Mouse (Mus musculus): Measurements from ENCODE around the gene Gm49776.
"Not testable (repeated sequence)": the region's sequence is repeated elsewhere in the genome, so short reads cannot be mapped to it uniquely, and the experiment has no call there.

Gm49776 gene

DNA sequence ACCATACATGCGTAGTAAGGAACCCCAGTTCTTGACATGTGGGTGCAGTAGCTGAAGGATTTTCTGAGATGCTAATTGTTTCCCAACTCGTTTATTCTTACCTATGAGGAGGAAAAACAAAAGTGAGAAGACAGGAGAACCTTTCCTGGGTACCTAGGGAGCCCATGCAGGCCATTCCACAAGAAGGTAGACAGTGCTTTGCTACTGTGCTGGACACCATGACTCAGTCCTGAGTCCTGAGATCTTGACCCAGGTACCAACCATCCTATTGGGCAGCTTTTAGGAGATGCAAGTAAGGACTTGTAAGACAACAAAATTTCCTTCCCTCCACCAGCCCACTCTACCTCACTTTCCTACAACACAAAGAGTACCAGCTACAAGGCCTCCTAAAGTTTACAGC is at the start of gene Gm49776:
Gene Gm49776 (minus strand): TSS at position 101 of the 400 bp plus-strand sequence.
- in situ Hi-C loops (cut with MboI, MseI): no loop called here

DNA sequence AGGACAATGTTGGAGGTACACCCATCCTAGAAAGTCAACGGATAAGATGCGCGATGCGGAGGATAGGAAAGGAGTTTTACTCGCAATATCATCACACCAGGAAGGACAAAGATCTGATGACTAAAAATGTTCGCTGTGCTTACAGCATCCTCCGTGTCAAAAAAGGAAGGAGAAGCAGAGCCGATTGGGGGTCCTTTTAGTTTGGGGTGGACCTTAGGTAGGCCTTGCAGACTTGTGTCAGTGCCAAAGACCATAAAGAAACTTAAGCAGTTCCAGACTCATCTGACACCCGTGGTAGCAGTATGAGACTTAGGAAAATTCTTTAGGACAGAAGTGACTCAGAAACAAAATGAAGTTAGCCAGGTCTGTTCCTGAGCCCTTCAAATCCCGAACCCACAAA is 31.5 kb upstream of the Gm49776 start:
- in situ Hi-C loops (cut with MboI, MseI): not testable (repeated sequence)

DNA sequence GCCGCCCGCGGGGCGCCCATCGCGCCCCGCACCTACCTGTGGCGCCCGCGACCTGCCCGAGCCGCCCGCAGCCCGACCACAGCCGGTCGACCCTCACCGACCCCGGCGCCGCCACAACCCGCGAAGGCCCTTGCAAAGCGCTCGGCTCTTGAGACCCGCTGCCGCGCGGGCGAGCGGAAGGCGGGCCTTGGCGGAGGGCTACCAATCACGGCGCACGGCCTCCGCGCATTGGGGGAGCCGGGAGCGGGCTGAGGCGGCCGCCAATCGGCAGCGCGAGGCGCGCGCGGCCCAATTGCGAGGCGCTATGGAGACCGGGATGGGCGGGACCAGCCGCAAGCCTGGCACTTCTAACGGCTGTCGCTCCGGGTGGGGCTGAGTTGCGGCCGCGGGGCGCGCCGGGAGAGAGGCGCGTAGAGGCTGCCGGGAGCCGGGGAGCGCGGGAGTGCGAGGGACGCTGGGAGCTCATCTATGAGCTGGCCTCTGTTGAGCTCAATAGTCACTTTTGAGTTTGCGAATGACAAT is 31.0 kb upstream of the Gm49776 start, which contains the start of gene Dgcr8:
Gene Dgcr8 (minus strand): TSS at position 180 of the 522 bp plus-strand sequence.
- in situ Hi-C loops (cut with MboI, MseI): no loop called here

DNA sequence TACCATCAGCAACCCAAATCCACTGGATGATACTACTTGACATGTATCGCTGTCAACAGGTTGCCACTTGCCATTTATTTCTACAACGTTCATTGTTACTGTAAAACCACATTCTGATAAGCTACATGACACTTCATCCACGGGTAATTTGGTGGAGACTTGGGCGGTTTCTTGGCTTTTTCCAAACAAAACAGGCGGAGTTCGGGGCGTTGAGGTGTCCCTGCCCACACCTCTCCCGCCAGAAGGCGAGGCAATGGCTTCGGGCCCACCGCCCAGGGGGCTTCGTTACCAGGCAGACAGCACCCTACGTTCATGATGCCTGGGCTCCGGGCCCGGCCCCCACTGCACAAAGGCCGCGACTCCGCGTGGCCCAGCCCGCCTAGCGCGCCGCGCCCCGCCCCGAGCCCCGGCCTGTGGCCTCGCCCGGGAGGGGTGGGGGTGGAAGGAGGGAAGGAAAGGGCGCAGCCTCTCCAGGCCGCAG is 30.5 kb upstream of the Gm49776 start:
- in situ Hi-C loops (cut with MboI, MseI): no loop called here

DNA sequence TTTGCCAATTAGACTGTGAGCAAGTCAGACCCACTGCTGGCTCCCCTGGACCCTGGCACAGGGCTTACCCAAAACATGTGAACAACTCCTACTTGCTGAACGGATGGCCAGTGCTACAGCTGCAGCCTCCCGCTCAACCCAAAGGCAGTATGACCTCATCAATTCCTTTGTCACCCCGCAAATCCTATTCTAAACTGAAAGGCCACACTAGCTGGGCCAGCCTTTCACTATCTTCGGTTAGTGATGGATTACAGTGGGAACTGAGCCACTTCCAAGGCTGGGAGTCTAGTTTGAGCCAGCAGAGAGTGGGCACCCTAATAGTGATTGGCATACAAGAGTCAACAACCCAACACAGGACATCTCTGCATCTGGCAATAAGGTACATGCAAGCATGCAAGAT is 30.0 kb upstream of the Gm49776 start:
- in situ Hi-C loops (cut with MboI, MseI): no loop called here

DNA sequence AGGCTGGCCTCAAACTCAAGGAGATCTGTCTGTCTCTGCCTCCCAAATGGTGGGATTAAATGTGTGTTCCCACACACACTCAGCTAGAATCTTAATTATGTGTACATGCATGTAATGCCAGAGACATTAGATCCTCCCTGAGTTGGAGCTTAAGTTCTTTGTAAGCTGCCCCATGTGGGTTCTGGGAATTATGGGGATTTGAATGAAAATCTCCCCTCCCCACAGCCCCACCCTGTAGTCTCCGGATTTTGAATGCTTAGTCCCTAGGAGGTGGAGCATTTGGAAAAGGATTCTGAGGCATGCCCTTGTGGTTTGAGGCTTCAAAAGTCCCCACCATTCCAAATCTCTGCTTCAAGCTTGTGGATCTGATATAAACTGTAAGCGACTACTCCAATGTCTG is 17.0 kb upstream of the Gm49776 start:
- in situ Hi-C loops (cut with MboI, MseI): no loop called here

DNA sequence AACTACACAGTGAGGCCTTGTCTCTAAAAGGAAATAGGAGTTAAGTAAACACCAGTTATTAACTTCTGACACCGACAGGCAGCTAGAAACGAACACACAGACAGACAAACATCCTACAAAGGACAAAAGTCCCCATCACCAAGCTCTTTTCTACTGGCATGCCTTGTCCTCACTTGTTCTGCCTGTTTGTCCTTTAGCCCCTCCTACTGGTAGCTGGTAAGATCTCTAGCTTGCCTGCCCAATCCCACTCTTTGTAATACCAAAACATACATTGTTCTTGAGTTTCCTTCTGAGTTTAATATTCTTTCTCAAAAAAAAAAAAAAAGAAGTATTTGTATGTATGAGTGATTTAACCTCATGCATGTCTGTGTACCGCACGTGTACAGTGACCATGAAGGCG is 10.1 kb upstream of the Gm49776 start:
- in situ Hi-C loops (cut with MboI, MseI): no loop called here

DNA sequence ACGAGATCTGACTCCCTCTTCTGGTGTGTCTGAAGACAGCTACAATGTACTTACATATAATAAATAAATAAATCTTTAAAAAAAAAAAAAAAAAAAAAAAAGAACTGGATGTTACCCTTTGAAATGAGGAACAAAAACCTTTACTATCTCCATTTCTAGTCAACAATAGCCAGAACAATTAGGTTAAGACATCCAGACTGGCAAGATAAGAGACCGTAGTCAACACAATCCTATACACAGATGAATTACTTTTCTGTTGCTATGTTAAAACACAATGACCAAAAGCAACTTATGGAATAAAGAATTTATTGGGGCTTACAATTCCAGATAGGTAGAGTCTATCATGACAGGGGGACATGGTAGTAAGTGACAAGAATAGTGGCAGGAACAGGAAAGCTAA is 6.9 kb upstream of the Gm49776 start:
- in situ Hi-C loops (cut with MboI, MseI): no loop called here

DNA sequence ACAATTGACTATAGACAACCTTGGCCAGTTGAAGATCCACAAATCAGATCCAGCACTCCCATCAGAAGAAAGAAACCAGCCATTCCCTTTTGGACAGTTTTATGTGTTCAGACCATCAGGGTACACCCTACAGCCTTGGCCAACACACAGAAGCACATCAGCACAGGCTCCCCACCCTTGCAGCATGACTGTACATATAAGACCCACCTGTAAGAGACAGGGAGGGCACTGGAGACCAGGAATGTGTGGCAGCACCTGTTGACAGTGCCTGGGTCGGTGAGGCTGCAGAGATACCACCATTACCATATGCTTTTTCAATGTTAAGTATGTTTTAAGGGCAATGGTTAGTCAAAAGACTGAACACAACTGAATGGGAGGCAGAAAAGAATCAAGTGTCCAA is 4.3 kb downstream of the Gm49776 start:
- in situ Hi-C loops (cut with MboI, MseI): no loop called here

DNA sequence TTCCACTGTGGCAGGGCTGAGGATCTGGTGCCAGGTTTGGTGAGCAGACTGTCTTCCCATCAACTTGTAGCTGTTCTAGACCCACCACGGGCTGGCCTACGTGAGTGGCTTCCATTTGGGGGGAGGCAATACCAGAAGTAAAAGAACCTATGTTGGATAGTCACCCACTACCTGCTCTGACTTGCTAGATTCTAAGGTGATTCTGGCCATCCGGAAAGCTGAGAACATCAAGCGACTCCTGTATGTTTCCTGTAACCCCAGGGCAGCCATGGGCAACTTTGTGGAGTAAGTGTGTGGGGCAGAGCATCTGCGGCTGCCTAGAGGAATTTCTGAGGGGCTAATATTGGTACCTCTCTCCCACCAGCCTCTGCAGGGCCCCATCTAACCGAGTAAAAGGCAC is 5.4 kb downstream of the Gm49776 start:
- in situ Hi-C loops (cut with MboI, MseI): no loop called here

DNA sequence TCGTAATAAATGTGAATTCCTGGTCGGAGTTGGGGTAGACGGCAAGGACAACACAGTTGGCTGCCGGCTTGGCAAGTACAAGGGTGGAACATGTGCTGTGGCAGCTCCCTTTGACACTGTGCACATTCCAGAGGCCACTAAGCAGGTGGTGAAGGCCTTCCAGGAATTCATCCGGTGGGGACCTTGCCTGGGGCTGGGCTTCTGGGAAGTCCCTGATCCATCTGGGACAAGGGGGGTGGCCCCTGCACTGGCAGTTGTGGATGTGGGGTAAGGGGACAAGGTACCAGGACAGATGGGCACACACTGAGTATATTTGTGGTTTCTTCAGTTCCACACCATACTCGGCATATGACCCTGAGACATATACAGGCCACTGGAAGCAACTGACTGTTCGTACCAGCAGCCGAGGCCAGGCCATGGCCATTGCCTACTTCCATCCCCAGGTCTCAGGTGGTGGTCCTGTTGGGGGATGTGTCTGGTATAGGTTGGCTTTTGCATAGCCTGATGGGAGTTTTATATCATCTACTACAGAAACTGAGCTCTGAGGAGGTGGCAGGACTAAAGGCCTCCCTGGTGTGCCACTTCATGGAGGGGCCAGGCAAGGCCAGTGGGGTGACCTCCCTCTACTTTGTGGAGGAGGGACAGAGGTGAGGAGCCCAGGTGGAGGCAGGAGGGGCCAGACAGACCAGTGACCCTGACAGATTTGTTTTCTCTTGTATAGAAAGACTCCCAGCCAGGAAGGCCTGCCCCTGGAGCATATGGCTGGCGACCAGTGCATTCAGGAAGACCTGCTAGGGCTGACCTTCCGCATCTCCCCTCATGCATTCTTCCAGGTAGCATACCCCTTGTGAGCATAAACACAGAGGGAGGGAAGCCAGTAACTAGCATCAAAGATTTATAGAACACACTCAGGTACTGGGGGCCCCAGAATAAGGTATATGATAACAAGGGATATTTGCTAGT is 7.0 kb downstream of the Gm49776 start:
- in situ Hi-C loops (cut with MboI, MseI): no loop called here

DNA sequence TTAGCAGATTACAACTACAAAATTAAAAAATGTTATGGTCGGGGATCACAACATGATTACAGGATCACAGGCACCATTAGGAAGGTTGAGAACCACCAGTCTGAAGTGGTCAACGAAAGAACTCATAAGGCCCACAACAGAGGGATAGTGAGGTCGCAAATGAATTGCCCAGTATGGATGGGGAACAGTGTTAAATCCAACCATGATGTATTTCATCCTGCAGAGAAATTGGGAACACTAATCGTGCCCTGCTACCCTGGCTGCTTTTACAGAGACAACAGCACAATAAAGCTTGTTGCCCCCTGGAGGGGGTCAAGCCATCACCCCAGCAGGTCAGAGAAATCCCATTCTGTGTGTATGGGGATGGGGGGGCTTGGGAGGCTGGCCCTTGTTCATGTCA is 7.9 kb downstream of the Gm49776 start:
- in situ Hi-C loops (cut with MboI, MseI): no loop called here

DNA sequence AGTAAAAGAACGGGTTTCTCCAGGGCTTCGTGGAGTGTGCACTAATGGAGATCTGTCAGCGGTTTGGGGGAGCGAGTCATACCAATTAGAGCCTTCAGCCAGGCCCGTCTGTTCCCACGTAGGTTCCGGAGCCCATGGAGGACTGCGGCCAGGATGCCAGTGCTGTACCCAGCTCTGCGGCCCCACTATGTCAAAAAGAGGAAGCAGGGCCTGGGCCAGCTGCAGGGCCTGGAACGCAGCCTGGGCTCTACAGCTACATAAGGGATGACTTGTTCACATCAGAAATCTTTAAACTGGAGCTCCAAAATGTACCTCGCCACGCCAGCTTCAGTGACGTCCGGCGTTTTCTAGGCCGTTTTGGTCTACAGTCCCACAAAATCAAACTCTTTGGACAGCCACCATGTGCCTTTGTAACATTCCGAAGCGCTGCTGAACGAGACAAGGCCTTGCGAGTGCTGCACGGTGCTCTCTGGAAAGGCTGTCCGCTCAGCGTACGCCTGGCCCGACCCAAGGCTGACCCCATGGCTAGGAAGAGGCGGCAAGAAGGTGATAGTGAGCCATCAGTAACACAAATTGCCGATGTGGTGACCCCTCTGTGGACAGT is 8.7 kb downstream of the Gm49776 start:
- in situ Hi-C loops (cut with MboI, MseI): loop anchor here (10.0 kb wide), 1 partner anchor 725 kb away; no protein-coding TSS in a partner anchor

DNA sequence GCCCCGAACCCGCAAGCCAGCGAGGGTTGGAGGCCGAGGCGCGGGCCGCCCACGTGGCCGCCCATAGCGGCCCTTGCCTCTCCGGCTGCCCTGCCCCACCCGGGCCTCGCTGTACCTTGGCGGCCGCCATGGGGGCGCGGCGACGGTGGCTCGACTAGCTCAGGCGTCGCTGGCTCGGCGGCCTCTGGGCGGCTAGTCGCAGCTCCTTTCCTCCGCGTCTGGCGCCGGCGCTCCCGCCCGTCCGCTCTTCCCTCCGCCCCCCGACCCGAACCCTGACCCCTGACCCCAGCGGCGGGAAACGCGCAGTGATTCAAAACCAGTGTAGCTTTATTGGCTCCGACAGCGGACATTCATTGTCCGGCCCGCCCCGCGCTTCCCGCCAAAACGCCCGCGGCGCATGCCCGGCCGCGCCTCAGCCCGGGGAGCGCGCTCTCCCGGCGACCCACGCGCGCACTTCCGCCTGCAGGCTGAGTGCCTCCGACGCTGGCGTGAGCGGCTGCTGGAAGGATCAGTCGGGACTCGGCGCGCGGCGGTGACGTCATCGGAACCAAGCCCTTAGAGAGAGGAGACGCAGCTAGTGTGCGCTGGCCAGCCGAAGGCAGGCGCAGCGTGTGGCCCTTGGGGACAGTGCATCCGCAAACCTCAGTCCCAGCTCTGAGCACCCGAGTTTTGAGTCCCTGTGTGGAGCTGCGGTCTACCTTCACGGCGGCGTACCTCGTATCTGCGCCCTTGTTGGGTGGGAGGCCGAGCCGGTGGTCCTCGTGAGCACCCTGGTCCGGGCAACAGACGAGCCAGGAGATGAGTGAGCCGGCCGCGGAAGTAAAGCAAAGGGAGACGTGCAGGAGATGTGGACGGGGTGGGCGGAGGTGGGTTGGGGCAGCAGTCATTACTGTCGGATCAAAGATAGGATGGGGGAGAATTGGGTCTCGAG is 9.4 kb downstream of the Gm49776 start, which contains the start of the genes Trmt2a and Ranbp1:
Gene Trmt2a (plus strand): TSS at position 247 of the 931 bp plus-strand sequence.
Gene Ranbp1 (minus strand): TSS at position 300 of the 931 bp plus-strand sequence.
- in situ Hi-C loops (cut with MboI, MseI): loop anchor here (10.0 kb wide), 1 partner anchor 724 kb away; no protein-coding TSS in a partner anchor

DNA sequence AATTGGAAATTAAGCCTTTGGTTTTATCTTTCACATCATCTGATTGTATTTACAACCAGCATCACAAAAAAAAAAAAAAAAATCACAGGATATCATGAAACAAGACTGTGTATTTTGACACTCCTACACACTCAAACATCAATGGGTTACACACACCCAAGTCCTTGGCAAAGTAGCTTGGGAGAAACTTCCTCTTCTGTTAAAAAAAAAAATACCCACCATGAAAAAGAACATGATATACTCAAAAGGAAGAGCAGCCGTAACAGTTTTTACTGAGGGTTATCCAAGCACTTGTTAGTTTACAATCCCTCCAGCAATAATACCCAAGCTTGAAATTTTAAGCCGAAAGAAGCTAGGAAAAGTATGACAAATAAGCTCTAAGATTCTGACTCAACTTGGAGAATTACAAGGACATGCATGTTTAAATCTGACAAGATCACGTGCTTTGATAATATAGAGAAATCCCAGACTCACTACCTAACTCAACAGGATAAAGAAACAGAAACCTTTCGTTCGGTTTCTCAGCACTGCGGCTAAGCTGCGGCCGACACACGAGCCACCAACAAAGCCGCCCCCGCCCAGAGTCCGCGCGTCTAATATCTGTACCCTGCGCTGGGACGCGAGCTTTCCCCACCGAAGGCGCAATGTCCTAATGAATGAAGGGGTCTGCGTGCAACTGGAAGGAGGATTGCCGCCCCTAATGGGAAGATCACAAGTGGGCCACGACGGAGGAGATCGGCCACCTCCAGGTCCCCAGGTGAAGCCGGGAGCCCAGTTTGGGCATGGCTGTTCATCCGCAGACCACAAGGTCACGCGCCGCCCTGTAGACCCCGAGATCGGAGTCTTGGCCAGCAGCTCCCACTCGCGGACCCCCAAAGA is 10.4 kb downstream of the Gm49776 start:
- in situ Hi-C loops (cut with MboI, MseI): loop anchor here (10.0 kb wide), 1 partner anchor 723 kb away; no protein-coding TSS in a partner anchor

DNA sequence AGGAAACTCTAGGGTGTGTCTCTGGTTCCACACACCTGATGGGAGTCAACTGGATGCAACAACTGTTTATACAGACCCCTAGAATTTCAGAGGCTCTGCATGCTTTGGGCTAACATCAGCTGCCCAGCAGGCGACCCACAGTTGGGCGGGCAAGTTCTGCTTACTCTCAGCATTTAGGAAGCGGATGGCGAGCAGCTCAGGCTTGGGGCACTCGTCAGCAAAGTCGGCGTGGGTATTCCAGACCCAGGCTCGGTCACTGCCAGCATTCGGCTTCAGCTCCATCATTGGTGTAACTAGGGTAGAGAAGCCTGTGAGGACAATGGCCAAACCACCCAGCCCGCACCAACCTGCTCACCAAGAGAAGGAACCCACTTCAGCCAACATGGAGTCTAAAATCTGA is 16.5 kb downstream of the Gm49776 start:
- in situ Hi-C loops (cut with MboI, MseI): loop anchor here (5.0 to 10.0 kb wide), 2 partner anchors 41 to 717 kb away; no protein-coding TSS in a partner anchor

DNA sequence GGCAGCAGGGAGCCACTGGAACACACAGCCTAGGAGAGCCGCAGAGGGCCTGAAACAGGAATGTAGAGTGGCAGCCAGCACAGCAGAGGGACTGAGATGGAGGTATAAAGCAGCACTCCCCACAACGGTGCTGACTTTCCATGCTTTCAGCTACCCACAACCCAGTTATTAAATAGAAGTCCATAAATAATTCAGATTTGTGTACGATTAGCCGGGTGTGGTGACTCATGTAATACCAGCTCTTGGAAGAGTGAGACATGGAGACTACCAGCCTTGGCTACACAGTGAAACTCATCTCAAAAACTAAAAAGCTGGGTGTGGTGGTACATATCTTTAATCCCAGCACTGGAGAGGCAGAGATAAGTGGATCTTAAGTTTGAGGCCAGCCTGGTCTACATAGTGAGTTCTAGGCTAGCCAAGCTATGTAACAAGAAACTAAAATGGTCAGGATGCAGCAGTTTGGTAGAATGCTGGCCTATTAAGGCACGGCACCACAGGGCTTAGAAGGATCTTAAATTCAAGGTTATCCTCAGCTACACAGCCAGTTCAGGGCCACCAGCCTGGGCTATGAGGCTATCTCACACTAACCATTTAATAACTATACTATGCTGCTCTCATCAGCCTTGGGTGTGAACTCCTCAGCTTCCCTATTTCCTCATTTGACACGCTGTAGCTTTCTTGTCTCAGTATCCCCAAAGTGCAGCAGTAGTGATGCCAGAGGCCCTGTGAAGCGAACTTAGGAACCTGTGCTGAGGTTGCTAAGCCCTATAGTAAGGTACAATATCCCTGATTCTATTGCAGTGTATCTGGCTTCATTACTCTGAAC is 21.2 kb downstream of the Gm49776 start:
- in situ Hi-C loops (cut with MboI, MseI): no loop called here

DNA sequence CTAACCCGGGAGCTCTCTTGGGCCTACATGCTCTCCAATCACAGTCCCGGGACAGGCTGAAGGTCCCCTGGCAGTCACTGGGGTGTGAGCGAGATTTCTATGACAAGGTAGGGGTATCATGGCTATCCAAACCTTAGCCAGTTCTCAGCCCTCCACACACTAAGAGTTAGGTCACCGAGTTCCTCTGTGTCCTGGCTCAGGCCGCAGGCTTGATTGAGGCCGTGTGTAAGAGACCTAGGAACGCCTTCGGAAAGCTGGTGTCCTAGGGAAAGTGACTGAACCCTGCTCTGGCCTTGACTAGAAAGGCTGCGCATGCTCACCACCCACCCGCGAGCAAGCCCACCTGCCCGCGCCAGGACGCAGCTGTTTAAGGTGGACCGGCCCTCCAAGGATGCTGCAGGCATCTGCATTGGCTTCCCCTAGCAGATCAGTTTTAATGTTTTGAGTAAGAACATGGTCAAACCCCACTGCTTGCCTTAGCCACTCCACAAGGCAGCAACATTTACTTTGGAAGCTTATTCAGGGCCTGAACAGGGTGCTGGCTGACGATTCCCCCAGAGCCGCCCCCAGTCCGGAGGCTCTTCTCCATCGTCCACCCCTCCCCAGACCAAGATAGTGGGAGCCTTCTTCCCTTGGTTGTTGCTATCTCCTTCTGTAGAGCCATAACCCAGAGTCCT is 22.6 kb downstream of the Gm49776 start:
- in situ Hi-C loops (cut with MboI, MseI): no loop called here

Measured in T-helper 1 cell (primary cell).